ENCODE assay signal across 10 mouse cellular contexts in the genomic region with DNA sequence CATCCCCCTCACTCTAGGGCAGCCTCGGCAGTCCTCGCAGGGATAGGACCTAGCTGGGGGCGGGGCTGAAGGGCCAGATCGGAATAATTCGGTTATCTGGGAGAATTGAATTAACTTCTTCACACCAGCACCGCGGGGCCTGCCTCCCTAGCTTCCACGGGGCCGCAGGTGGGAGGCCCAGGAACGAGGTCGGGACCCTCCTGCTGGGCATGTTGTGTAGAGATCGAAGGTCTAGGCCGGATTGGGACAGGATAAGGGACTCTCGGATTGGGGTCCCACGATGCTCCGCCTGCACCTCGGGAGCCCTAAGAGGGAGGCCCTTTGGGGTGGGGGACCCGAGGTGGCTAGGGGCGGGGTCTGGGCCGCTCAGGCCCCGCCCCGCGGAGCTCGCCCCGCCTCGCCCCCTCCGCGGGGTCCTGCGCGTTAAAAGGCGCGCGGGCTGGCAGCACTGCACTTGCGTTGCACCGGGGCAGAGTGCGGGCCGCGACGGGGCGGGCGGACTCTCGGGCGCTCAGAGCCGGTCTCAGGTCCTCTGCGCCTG. TPM values are rescaled to one million over a fixed set of nuclear protein-coding genes. Genes with fewer than 3 reads are reported as not detected.
A peak's percentile ranks its signal among the peaks of the same experiment; 100 is the strongest.
DNase-seq lines count a peak whose midpoint lies in the region; ATAC-seq and TF ChIP-seq lines count a peak whose summit lies in the region.
"Had no signal": no experiment of that assay in that cellular context is flagged by ENCODE, and none has a peak within 500 bp of the region (broad histone marks: within the 10 kb centered on the region; RNA-seq: fewer than 3 reads in every experiment).

Phox2a (plus strand) TSS at position 453 of the 541 bp plus-strand sequence.

- peaks cover 24% of the 10 kb centered on the region for H3K4me1 ChIP-seq in kidney, embryonic 14.5 days (ENCODE audit: control insufficient read depth, insufficient read depth, low read length)
- H3K4me1 ChIP-seq in kidney, adult 2 months (ENCODE audit: control insufficient read depth, insufficient read depth, low read length), result no peaks in the 10 kb centered on the region
- peaks cover 24% of the 10 kb centered on the region for H3K4me1 ChIP-seq in intestine, embryonic 14.5 days (replicated peaks; ENCODE audit: control insufficient read depth, insufficient read depth, low read length)
- H3K4me1 ChIP-seq in neural tube, embryonic 11.5 days (ENCODE audit: control insufficient read depth, insufficient read depth, low read length), result peaks cover 19% of the 10 kb centered on the region

- no peak for TF ChIP-seq POLR2A in kidney, adult 2 months (IDR thresholded peaks at IDR 0.05; ENCODE audit: low read depth, low read length)

- no peak within 1 kb of the TSS for H3K27ac ChIP-seq in kidney, embryonic 14.5 days (ENCODE audit: low read depth, low read length)
- no peak within 1 kb of the TSS for H3K27ac ChIP-seq in kidney, adult 2 months (ENCODE audit: insufficient read depth, low read depth, low read length)
- no peak within 1 kb of the TSS for H3K27ac ChIP-seq in intestine, embryonic 14.5 days (ENCODE audit: low read depth)
- H3K27ac ChIP-seq in neural tube, embryonic 11.5 days (ENCODE audit: low read depth, low read length), result no peak within 1 kb of the TSS

- TF ChIP-seq CTCF in kidney, adult 2 months (conservative IDR thresholded peaks at IDR 0.05; ENCODE audit: insufficient read depth, insufficient read length, low read depth, low read length), result no peak

- peak; percentile 3; the same call in 1 of the 2 replicates for ATAC-seq in kidney, embryonic 14.5 days (ENCODE audit: low FRiP score, low TSS enrichment)
- peak; percentile 16; the same call in 1 of the 2 replicates for ATAC-seq in intestine, embryonic 14.5 days (replicated peaks; ENCODE audit: low FRiP score, low TSS enrichment, low read depth)
- no peak for ATAC-seq in neural tube, embryonic 11.5 days (ENCODE audit: insufficient read depth, low FRiP score, low TSS enrichment)

- H3K4me3 ChIP-seq in kidney, embryonic 14.5 days (ENCODE audit: low read length), result peak within 1 kb of the TSS; percentile 37
- no peak within 1 kb of the TSS for H3K4me3 ChIP-seq in kidney, adult 2 months (ENCODE audit: insufficient read depth, low read depth, low read length)
- H3K4me3 ChIP-seq in intestine, embryonic 14.5 days (ENCODE audit: low read depth, low read length), result peak within 1 kb of the TSS; percentile 29
- peak within 1 kb of the TSS; percentile 26 for H3K4me3 ChIP-seq in neural tube, embryonic 11.5 days (ENCODE audit: low read depth, low read length)
- H3K4me3 ChIP-seq: erythroblast, embryonic 14.5 days had no signal

- no peaks in the 10 kb centered on the region for H3K9me3 ChIP-seq in kidney, embryonic 14.5 days (ENCODE audit: control insufficient read depth, low read length)
- no peaks in the 10 kb centered on the region for H3K9me3 ChIP-seq in intestine, embryonic 14.5 days (ENCODE audit: control insufficient read depth, low read length)
- no peaks in the 10 kb centered on the region for H3K9me3 ChIP-seq in neural tube, embryonic 11.5 days (ENCODE audit: control insufficient read depth, low read length)

- peaks cover 66% of the 10 kb centered on the region for H3K27me3 ChIP-seq in kidney, embryonic 14.5 days (ENCODE audit: control insufficient read depth, insufficient read depth, low read length)
- H3K27me3 ChIP-seq in kidney, adult 2 months (replicated peaks; ENCODE audit: control insufficient read depth, insufficient read depth, low read length), result peaks cover 10% of the 10 kb centered on the region
- peaks cover 67% of the 10 kb centered on the region for H3K27me3 ChIP-seq in intestine, embryonic 14.5 days (replicated peaks; ENCODE audit: control insufficient read depth, insufficient read depth, low read length)
- peaks cover 62% of the 10 kb centered on the region for H3K27me3 ChIP-seq in neural tube, embryonic 11.5 days (ENCODE audit: control insufficient read depth, insufficient read depth, low read length)

- H3K36me3 ChIP-seq in kidney, embryonic 14.5 days (ENCODE audit: control insufficient read depth, insufficient read depth, low read length), result peaks cover 2% of the 10 kb centered on the region; the same call in 1 of the 2 replicates
- H3K36me3 ChIP-seq in kidney, adult 2 months (ENCODE audit: control insufficient read depth, insufficient read depth, low read length), result no peaks in the 10 kb centered on the region
- no peaks in the 10 kb centered on the region for H3K36me3 ChIP-seq in intestine, embryonic 14.5 days (ENCODE audit: control insufficient read depth, insufficient read depth, low read length)
- no peaks in the 10 kb centered on the region for H3K36me3 ChIP-seq in neural tube, embryonic 11.5 days (ENCODE audit: control insufficient read depth, insufficient read depth, low read length)

- H3K4me2 ChIP-seq in kidney, embryonic 14.5 days (replicated peaks; ENCODE audit: low read depth, low read length), result peak within 1 kb of the TSS; percentile 51
- peak within 1 kb of the TSS; percentile 50 for H3K4me2 ChIP-seq in intestine, embryonic 14.5 days (ENCODE audit: low read length)
- peak within 1 kb of the TSS; percentile 34 for H3K4me2 ChIP-seq in neural tube, embryonic 11.5 days (ENCODE audit: low read depth)

- under 1% methylated on average over 42 of the region's 45 CpGs for WGBS in kidney, embryonic 14.5 days
- WGBS in kidney, adult 2 months, result 2% methylated on average over 44 of the region's 45 CpGs
- WGBS in intestine, embryonic 14.5 days, result 2% methylated on average over 44 of the region's 45 CpGs
- WGBS in neural tube, embryonic 11.5 days, result under 1% methylated on average over 34 of the region's 45 CpGs

- DNase-seq in kidney, adult 2 months, result no peak
- peak; percentile 45 for DNase-seq in embryo, embryonic 10.5 days (ENCODE audit: low spot score)
- DNase-seq in intestine, embryonic 14.5 days (ENCODE audit: low spot score), result peak; percentile 67
- DNase-seq in neural tube, embryonic 11.5 days (ENCODE audit: low spot score), result peak; percentile 36
- no peak for DNase-seq in left cerebral cortex, adult 9 months (ENCODE audit: low spot score in 2 of 2)
- DNase-seq in frontal cortex, postnatal 10 days (ENCODE audit: low spot score in 2 of 2), result no peak
- no peak for DNase-seq in T-cell, adult 2 months (ENCODE audit: low spot score)

- H3K9ac ChIP-seq in kidney, embryonic 14.5 days (ENCODE audit: low read depth, low read length), result peak within 1 kb of the TSS; percentile 32; the same call in 1 of the 2 replicates
- no peak within 1 kb of the TSS for H3K9ac ChIP-seq in intestine, embryonic 14.5 days (ENCODE audit: low read length)
- H3K9ac ChIP-seq in neural tube, embryonic 11.5 days (ENCODE audit: low read length), result no peak within 1 kb of the TSS

RNA-seq across cellular contexts. Expression of gene Phox2a, which starts in this region (rescaled TPM):
- polyA plus RNA-seq in kidney, embryonic 14.5 days (2014; fragmentation: Nextera tagmentation; extraction: Ambion mirVana), result not detected in 2 replicates
- polyA plus RNA-seq in kidney, adult 2 months (2012; rRNA removed), result 0.20 TPM in 1 of 2 replicates, not detected in the other
- 6.9 and 7.5 TPM in 2 replicates for polyA plus RNA-seq in intestine, embryonic 14.5 days (2014; fragmentation: Nextera tagmentation; extraction: Ambion mirVana)
- 1.3 and 1.9 TPM in 2 replicates for polyA plus RNA-seq in neural tube, embryonic 11.5 days (2014; fragmentation: Nextera tagmentation; extraction: Ambion mirVana)
- polyA plus RNA-seq: erythroblast, embryonic 14.5 days; G1E had no signal

Comparison
In these comparisons a context has a peak if more than half of its experiments do, and no peak if none do; other contexts are left out.
1. Peak in ATAC-seq, H3K4me3 ChIP-seq, H3K9ac ChIP-seq and H3K4me2 ChIP-seq in kidney, embryonic 14.5 days; RNA of the gene not detected or under 1 TPM.
2. DNase-seq: peak in embryo, embryonic 10.5 days (single experiment), intestine, embryonic 14.5 days (single experiment) and neural tube, embryonic 11.5 days (single experiment); none in kidney, adult 2 months (single experiment), left cerebral cortex, adult 9 months (0 of 2), frontal cortex, postnatal 10 days (0 of 2) and T-cell, adult 2 months (single experiment).
3. Peak in every context shown above with its lines, with median percentiles within 50 percentile points of each other: H3K4me2 ChIP-seq.